Mouse (Mus musculus) heart, adult 2 months (tissue): ENCODE data around the gene Lbx1.

Experiments used
- CTCF ChIP-seq: fragments of 200-600 bp; IDR thresholded peaks from 2 replicates; pipeline ENCODE4 v1.8.1; 2022; ENCODE audit warnings: antibody characterized with exemption, mild to moderate bottlenecking, moderate library complexity
- EP300 ChIP-seq: fragments of 200-500 bp; IDR thresholded peaks from 2 replicates; pipeline ENCODE4 v1.6.1; 2011; ENCODE audit warnings: low read depth, low read length, control low read depth; ENCODE audit not compliant: insufficient read depth
- POLR2A ChIP-seq: fragments of 200-500 bp; IDR thresholded peaks from 2 replicates; pipeline ENCODE4 v1.6.1; 2011; ENCODE audit warnings: mild to moderate bottlenecking, low read depth, low read length, control low read depth; ENCODE audit not compliant: insufficient read depth

GRCm38 (mm10) chr19:45248691-45249090 is 13.1 kb upstream of the Lbx1 start:
- TF ChIP-seq CTCF (no peak), EP300 (no peak), POLR2A (no peak)
